Mouse (Mus musculus): Measurements from ENCODE around the gene Rundc3a. TPM values are rescaled to one million over a fixed set of nuclear protein-coding genes. Genes with fewer than 3 reads are reported as not detected.
A peak's percentile ranks its signal among the peaks of the same experiment; 100 is the strongest.

Gene Rundc3a
- polyA plus RNA-seq, 1 experiment: 3.4 TPM

DNA sequence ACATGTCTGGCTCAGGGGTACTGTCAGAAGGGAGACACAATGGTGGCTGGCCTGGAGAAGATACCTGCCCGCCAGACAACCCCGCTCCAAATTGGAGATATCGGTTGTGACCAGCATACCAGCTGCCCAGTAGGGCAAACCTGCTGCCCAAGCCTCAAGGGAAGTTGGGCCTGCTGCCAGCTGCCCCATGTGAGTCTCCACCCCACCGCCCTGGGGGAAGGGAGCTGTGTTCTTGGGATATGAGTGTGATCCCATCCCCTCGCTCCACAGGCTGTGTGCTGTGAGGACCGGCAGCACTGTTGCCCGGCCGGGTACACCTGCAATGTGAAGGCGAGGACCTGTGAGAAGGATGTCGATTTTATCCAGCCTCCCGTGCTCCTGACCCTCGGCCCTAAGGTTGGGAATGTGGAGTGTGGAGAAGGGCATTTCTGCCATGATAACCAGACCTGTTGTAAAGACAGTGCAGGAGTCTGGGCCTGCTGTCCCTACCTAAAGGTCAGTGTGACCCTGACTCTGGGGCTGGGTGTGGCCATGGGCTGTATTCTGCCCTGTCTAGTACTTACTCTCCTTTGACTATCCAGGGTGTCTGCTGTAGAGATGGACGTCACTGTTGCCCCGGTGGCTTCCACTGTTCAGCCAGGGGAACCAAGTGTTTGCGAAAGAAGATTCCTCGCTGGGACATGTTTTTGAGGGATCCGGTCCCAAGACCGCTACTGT is 42.7 kb downstream of the Rundc3a start:
- H3K27ac ChIP-seq (ENCODE audit: insufficient read depth, low read depth, low read length): no peak overlapping the region
- peaks cover 10% of the 10 kb centered on the region; the same call in 1 of the 2 replicates for H3K4me1 ChIP-seq (ENCODE audit: control insufficient read depth, insufficient read depth, low read length)
- no peaks in the 10 kb centered on the region for H3K27me3 ChIP-seq (replicated peaks; ENCODE audit: control insufficient read depth, insufficient read depth, low read length)
- peak; percentile 56 for DNase-seq
- H3K36me3 ChIP-seq (ENCODE audit: control insufficient read depth, insufficient read depth, low read length): no peaks in the 10 kb centered on the region; the same call in 1 of the 2 replicates
- WGBS: 79% methylated on average over 18 of the region's 18 CpGs
- TF ChIP-seq POLR2A (IDR thresholded peaks at IDR 0.05; ENCODE audit: low read depth, low read length): no peak
- no peak overlapping the region for H3K4me3 ChIP-seq (ENCODE audit: insufficient read depth, low read depth, low read length)

DNA sequence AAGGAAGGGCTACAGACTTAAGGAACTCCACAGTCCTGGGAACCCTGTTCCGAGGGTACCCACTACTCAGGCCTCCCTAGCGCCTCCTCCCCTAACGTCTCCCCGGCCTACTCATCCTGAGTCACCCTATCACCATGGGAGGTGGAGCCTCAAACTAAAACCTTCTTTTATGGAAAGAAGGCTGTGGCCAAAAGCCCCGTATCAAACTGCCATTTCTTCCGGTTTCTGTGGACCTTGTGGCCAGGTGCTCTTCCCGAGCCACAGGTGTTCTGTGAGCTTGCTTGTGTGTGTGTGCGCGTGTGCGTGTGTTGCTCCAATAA is 43.2 kb downstream of the Rundc3a start:
- no peak for TF ChIP-seq CTCF (conservative IDR thresholded peaks at IDR 0.05; ENCODE audit: insufficient read depth, insufficient read length, low read depth, low read length)
- no peak for TF ChIP-seq POLR2A (IDR thresholded peaks at IDR 0.05; ENCODE audit: low read depth, low read length)
- Histone ChIP-seq H3K36me3 (ENCODE audit: control insufficient read depth, insufficient read depth, low read length) (no peaks in the 10 kb centered on the region; the same call in 1 of the 2 replicates), H3K27ac (ENCODE audit: insufficient read depth, low read depth, low read length) (no peak overlapping the region), H3K27me3 (replicated peaks; ENCODE audit: control insufficient read depth, insufficient read depth, low read length) (no peaks in the 10 kb centered on the region), H3K4me3 (ENCODE audit: insufficient read depth, low read depth, low read length) (no peak overlapping the region), H3K4me1 (ENCODE audit: control insufficient read depth, insufficient read depth, low read length) (peaks cover 6% of the 10 kb centered on the region; the same call in 1 of the 2 replicates)
- DNase-seq: no peak
- WGBS: 81% methylated on average over 10 of the region's 10 CpGs

DNA sequence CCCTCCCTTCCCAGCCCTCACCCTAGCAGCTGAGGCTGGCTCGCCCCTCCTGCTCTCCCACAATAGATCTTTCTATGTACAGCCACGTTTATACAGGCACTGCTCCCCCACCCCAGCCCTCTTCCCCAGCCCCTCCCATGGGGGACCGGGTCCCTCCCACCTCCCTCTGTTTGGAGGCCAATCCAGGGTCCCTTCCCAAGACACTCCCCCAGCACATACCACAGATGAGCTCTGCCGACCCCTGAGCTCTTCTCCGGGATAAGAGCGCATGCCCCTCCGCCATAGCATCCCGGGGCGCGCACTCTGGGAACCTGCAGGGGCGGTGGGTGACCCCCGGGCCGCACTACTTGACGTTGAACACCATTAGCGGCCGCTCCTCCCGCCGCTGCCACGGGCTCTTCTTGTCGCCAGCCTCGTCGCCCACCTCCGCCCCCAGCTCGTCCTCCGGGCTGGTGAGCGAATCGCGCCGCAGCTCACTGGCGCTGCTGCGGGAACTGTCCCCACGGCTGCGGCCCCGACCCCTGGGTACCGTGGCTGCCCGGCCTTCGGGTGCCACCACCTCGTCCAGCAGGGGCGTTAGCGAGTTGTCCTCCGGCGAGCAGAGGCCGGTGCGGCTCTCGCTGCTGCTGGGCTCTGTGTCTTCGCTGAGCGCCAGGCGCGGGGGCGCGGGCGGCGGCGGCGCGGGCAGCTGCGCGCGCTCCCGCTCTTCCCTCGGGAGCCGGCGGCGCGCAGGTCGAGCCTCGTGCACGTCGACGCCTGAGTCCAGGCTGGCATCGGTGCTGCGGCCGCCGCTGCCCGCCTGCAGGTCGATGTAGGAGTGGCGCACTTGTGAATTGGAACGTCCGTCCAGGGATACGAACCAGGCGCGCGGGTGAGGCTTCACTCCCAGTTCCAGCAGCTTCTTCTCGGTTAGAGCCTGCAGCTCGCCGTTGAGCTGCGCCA is 44.2 kb downstream of the Rundc3a start:
- no peak for TF ChIP-seq POLR2A (IDR thresholded peaks at IDR 0.05; ENCODE audit: low read depth, low read length)
- TF ChIP-seq CTCF (conservative IDR thresholded peaks at IDR 0.05; ENCODE audit: insufficient read depth, insufficient read length, low read depth, low read length): peak; percentile 40
- 38% methylated on average over 87 of the region's 87 CpGs for WGBS
- H3K4me3 ChIP-seq (ENCODE audit: insufficient read depth, low read depth, low read length): peak overlapping the region; percentile 39
- H3K27ac ChIP-seq (ENCODE audit: insufficient read depth, low read depth, low read length): no peak overlapping the region
- peak; percentile 71 for DNase-seq
- H3K4me1 ChIP-seq (ENCODE audit: control insufficient read depth, insufficient read depth, low read length): peaks cover 4% of the 10 kb centered on the region; the same call in 1 of the 2 replicates
- no peaks in the 10 kb centered on the region; the same call in 1 of the 2 replicates for H3K36me3 ChIP-seq (ENCODE audit: control insufficient read depth, insufficient read depth, low read length)
- H3K27me3 ChIP-seq (replicated peaks; ENCODE audit: control insufficient read depth, insufficient read depth, low read length): no peaks in the 10 kb centered on the region

DNA sequence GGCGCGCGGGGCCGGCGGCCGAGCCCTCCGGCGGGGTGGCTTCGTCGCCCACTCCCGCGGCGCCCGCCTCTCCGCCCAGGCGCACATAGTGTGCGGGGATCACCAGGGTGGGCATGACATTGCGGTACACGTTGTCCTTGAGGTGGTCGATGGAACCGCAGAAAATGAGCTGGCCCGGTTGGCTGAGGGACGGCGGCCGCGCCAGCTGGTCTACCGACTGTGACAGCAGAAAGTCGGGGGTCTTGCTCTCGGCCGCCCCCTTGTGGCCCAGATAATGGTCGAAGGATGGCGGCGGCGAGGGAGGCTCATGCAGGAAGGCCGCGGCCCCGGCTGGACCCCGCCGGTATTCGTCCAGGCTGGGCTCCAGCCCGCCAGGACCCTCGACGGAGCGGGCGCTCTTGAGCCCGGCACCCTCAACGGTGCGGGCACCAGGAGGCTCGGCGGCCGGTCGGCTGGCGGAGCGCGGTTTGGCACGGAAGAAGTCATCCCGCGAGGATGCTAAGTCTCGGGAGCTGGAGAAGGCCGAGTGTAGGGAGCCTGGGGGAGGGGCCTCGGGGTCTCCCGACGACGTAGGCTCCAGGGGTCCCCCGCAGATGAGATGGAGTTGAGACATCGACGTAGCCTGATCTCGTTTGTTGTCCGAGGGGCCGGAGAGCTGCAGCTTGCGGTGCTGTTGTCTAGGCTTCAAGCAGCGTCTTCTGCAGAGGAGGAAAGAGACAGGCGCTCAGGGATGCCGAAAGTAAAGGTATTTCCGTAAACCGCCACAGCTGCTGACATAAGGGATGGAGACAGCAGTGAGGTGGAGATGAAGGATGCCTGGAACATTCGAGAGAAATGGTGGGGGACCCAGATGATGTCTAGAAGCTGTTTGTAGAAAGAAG is 45.2 kb downstream of the Rundc3a start:
- Histone ChIP-seq H3K36me3 (ENCODE audit: control insufficient read depth, insufficient read depth, low read length) (no peaks in the 10 kb centered on the region; the same call in 1 of the 2 replicates), H3K27ac (ENCODE audit: insufficient read depth, low read depth, low read length) (no peak overlapping the region), H3K4me1 (ENCODE audit: control insufficient read depth, insufficient read depth, low read length) (no peaks in the 10 kb centered on the region), H3K4me3 (ENCODE audit: insufficient read depth, low read depth, low read length) (peak overlapping the region; percentile 39), H3K27me3 (replicated peaks; ENCODE audit: control insufficient read depth, insufficient read depth, low read length) (no peaks in the 10 kb centered on the region)
- TF ChIP-seq POLR2A (IDR thresholded peaks at IDR 0.05; ENCODE audit: low read depth, low read length): no peak
- peak; percentile 67 for TF ChIP-seq CTCF (conservative IDR thresholded peaks at IDR 0.05; ENCODE audit: insufficient read depth, insufficient read length, low read depth, low read length)
- DNase-seq: peak; percentile 71
- WGBS: 32% methylated on average over 77 of the region's 77 CpGs

DNA sequence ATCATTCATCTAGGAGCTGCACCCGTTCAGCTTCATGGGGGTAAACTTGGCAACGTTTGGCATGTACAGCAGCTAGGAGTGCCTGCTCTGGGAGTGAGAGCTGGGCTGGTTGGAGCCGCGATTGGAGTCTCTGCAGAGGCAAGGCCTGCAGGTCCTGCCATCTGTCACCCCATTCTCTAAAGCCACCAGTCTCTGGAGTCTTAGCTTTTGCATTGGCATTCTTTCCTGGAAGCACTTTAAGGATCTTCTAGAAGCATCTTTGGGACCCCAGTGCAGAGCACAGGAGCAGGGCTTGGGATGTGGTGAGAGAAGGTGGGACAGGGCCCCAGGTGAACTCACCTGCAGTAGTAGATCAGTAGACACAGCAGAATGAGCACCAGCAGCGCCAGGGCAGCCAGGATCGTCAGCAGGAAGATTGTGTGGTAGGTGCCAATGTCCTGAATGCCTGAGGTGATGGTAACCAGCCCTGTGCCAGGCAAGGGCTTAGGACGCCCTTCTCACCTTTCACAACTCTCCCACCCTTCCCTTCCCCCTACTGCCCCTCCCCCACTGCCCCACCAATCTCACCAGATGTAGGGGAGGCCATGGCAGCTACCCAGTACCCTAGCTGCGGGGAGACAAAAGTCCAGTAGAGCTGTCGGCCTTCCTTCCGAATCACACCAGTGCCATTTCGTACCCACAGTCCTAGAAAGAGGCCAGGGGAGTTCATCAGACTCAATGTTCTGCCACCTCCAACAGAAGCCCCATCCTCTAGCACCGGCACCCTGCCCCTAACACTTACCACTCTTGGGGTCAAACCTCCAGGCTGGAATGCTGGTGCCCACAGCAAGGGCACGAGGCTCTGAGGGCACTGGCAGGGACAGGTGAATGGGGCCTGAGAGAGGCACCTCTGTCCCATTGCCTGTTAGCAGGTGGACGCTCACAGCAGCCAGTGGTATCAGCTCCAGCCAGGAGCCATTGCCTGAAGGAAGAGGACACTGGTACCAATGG is 46.2 kb downstream of the Rundc3a start:
- 85% methylated on average over 14 of the region's 14 CpGs for WGBS
- TF ChIP-seq POLR2A (IDR thresholded peaks at IDR 0.05; ENCODE audit: low read depth, low read length) (no peak), CTCF (conservative IDR thresholded peaks at IDR 0.05; ENCODE audit: insufficient read depth, insufficient read length, low read depth, low read length) (no peak)
- Histone ChIP-seq H3K4me1 (ENCODE audit: control insufficient read depth, insufficient read depth, low read length) (no peaks in the 10 kb centered on the region), H3K27ac (ENCODE audit: insufficient read depth, low read depth, low read length) (no peak overlapping the region), H3K27me3 (replicated peaks; ENCODE audit: control insufficient read depth, insufficient read depth, low read length) (no peaks in the 10 kb centered on the region), H3K4me3 (ENCODE audit: insufficient read depth, low read depth, low read length) (no peak overlapping the region), H3K36me3 (ENCODE audit: control insufficient read depth, insufficient read depth, low read length) (no peaks in the 10 kb centered on the region; the same call in 1 of the 2 replicates)
- no peak for DNase-seq

DNA sequence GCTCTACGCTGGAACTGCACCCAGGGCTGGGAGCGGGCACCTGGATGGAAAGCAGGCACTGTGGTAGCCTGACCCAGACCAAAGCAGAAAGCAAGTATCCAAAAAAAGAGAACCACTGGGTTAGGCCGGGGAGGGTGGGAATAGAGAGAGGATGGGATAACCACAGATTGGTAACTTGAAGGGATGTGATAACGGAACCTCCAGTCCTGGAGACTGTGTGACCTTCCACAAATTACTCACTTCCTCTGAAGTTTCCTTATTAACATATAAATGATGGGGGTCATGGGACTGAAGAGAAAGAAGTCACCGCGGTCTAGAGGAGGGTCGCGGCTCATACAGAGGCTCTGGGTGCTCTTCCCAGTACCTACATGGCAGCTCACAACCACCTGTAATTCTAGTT is 47.1 kb downstream of the Rundc3a start:
- Histone ChIP-seq H3K36me3 (ENCODE audit: control insufficient read depth, insufficient read depth, low read length) (no peaks in the 10 kb centered on the region; the same call in 1 of the 2 replicates), H3K27me3 (replicated peaks; ENCODE audit: control insufficient read depth, insufficient read depth, low read length) (no peaks in the 10 kb centered on the region), H3K27ac (ENCODE audit: insufficient read depth, low read depth, low read length) (no peak overlapping the region), H3K4me3 (ENCODE audit: insufficient read depth, low read depth, low read length) (no peak overlapping the region), H3K4me1 (ENCODE audit: control insufficient read depth, insufficient read depth, low read length) (no peaks in the 10 kb centered on the region)
- no peak for DNase-seq
- no peak for TF ChIP-seq CTCF (conservative IDR thresholded peaks at IDR 0.05; ENCODE audit: insufficient read depth, insufficient read length, low read depth, low read length)
- no peak for TF ChIP-seq POLR2A (IDR thresholded peaks at IDR 0.05; ENCODE audit: low read depth, low read length)
- 78% methylated on average over 8 of the region's 8 CpGs for WGBS
